Mouse (Mus musculus): ENCODE results near the gene Akap2. TPM values are rescaled to one million over a fixed set of nuclear protein-coding genes. Genes with fewer than 3 reads are reported as not detected.

The Akap2 gene
- total and polyA plus RNA-seq, 3 experiments, result 0.05 TPM; not detected in 2

DNA sequence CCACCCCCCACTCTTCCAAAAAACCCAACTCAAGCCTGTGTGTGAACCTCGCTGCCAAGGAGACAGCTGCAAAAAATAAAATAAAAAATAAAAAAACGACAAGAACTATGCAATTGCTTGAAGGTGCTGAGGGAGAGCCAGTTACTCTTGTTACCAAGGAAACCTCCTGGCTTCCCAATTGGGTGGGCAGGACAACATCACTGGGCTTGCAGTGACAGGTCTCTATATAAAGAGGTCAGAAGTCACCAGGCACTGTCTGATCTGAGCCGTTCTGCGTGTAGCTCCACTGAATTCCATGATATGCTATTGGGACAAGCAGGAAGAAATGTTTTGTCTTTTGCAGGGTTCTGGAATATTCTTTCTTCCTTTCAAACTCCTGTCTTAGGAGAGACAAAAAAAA, 722 bp upstream of the Akap2 start:
- TF ChIP-seq GATA2 (IDR thresholded peaks at IDR 0.05; ENCODE audit: borderline replicate concordance, low read depth, low read length), result no peak
- no peak for TF ChIP-seq TAL1 (conservative IDR thresholded peaks at IDR 0.05; ENCODE audit: low read depth, low read length)
- TF ChIP-seq CTCF (IDR thresholded peaks at IDR 0.05; ENCODE audit: low read depth, low read length), result no peak
- TF ChIP-seq POLR2AphosphoS5 (IDR thresholded peaks at IDR 0.05; ENCODE audit: insufficient replicate concordance, low read depth, low read length), result no peak
- no peak for TF ChIP-seq GATA1 (IDR thresholded peaks at IDR 0.05; ENCODE audit: borderline replicate concordance, low read length)
- Histone ChIP-seq H3K27me3 (ENCODE audit: insufficient read depth, low read length) (no peaks in the 10 kb centered on the region), H3K36me3 (replicated peaks) (no peaks in the 10 kb centered on the region), H3K9me3 (replicated peaks) (peaks cover 21% of the 10 kb centered on the region), H3K4me1 (ENCODE audit: insufficient read depth, low read depth, low read length) (no peaks in the 10 kb centered on the region), H3K4me3 (ENCODE audit: low read depth, low read length) (no peak overlapping the region)
- ATAC-seq (ENCODE audit: extremely low read depth, insufficient number of reproducible peaks, low FRiP score, poor library complexity, severe bottlenecking) (no peak), DNase-seq (ENCODE audit: low spot score) (no peak)

DNA sequence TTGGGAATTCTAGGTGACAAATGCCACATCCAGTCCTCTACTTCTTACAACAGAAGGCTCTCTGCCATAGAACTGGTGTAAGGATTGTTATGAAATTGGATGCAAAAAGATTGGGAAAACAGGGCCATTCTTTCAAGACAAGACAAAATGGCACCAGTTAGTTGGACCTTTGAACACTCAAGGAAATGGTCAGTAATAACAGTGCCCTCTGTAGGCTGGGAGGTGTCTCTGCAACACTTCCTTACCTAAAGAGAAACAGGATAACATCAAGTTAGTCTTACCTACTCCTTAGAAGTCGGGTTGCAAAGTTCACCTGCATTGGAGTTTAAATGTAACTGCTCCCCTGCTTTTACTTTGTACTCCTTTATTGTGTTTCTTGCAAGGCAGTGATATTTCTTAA, 1.9 kb downstream of the Akap2 start:
- Histone ChIP-seq H3K4me3 (ENCODE audit: low read depth, low read length) (no peak overlapping the region), H3K27me3 (ENCODE audit: insufficient read depth, low read length) (no peaks in the 10 kb centered on the region), H3K9me3 (replicated peaks) (peaks cover 37% of the 10 kb centered on the region), H3K36me3 (replicated peaks) (no peaks in the 10 kb centered on the region), H3K4me1 (ENCODE audit: insufficient read depth, low read depth, low read length) (no peaks in the 10 kb centered on the region)
- no peak for TF ChIP-seq GATA1 (IDR thresholded peaks at IDR 0.05; ENCODE audit: borderline replicate concordance, low read length)
- no peak for TF ChIP-seq POLR2AphosphoS5 (IDR thresholded peaks at IDR 0.05; ENCODE audit: insufficient replicate concordance, low read depth, low read length)
- no peak for TF ChIP-seq CTCF (IDR thresholded peaks at IDR 0.05; ENCODE audit: low read depth, low read length)
- TF ChIP-seq GATA2 (IDR thresholded peaks at IDR 0.05; ENCODE audit: borderline replicate concordance, low read depth, low read length), result no peak
- no peak for TF ChIP-seq TAL1 (conservative IDR thresholded peaks at IDR 0.05; ENCODE audit: low read depth, low read length)
- DNase-seq (ENCODE audit: low spot score), result no peak
- ATAC-seq (ENCODE audit: extremely low read depth, insufficient number of reproducible peaks, low FRiP score, poor library complexity, severe bottlenecking), result no peak

DNA sequence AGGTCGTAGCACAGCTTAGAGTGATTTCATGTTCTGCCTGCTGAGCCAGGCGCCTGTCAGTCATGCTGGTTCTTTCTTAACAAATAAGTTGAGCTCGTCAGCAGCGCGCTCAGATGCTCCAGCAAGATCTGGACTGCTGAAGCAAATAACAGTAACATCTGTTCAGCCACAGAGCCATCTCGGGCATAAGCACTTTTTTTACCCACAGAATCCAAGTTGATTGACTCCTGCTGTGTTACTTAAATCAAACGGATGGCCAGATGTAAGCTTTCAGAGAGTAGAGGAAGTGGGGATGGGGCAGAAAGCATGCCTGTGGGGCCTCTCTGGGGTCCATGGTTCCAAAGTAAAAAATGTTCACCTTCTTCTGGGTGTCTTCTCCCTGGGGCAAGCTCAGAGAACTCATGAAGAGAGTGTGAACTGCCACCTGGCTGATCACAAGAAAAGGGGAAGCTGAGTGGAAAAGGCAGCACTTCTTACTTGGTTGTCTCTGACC, 3.5 kb downstream of the Akap2 start:
- DNase-seq (ENCODE audit: low spot score), result no peak
- Histone ChIP-seq H3K27me3 (ENCODE audit: insufficient read depth, low read length) (no peaks in the 10 kb centered on the region), H3K4me3 (ENCODE audit: low read depth, low read length) (no peak overlapping the region), H3K9me3 (replicated peaks) (peaks cover 45% of the 10 kb centered on the region), H3K36me3 (replicated peaks) (no peaks in the 10 kb centered on the region), H3K4me1 (ENCODE audit: insufficient read depth, low read depth, low read length) (no peaks in the 10 kb centered on the region)
- TF ChIP-seq TAL1 (conservative IDR thresholded peaks at IDR 0.05; ENCODE audit: low read depth, low read length) (no peak), GATA2 (IDR thresholded peaks at IDR 0.05; ENCODE audit: borderline replicate concordance, low read depth, low read length) (no peak), GATA1 (IDR thresholded peaks at IDR 0.05; ENCODE audit: borderline replicate concordance, low read length) (no peak), CTCF (IDR thresholded peaks at IDR 0.05; ENCODE audit: low read depth, low read length) (no peak), POLR2AphosphoS5 (IDR thresholded peaks at IDR 0.05; ENCODE audit: insufficient replicate concordance, low read depth, low read length) (no peak)
- no peak for ATAC-seq (ENCODE audit: extremely low read depth, insufficient number of reproducible peaks, low FRiP score, poor library complexity, severe bottlenecking)

DNA sequence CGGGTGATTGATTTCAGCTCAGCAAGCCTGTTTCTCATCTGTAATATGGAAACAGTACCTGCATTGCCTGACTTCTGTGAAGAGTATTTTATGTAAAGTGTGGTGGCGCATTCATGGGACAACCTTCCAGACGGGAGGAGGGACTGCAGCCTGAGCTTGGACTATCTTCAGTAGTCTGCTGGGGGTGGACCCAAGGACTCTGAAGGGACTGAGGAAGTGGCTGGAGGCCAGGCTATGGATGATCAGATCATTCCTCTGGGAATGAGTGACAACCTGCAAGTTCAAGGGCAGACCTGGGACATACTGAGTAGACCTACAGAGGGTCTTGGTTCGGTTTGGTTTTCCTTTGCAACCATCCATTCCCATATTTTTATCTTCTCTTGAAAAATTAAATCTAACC, 4.8 kb downstream of the Akap2 start:
- no peaks in the 10 kb centered on the region for H3K27me3 ChIP-seq (ENCODE audit: insufficient read depth, low read length)
- ATAC-seq (ENCODE audit: extremely low read depth, insufficient number of reproducible peaks, low FRiP score, poor library complexity, severe bottlenecking) (no peak), DNase-seq (ENCODE audit: low spot score) (no peak)
- no peaks in the 10 kb centered on the region for H3K4me1 ChIP-seq (ENCODE audit: insufficient read depth, low read depth, low read length)
- H3K9me3 ChIP-seq (replicated peaks), result peaks cover 56% of the 10 kb centered on the region
- TF ChIP-seq TAL1 (conservative IDR thresholded peaks at IDR 0.05; ENCODE audit: low read depth, low read length), result no peak
- TF ChIP-seq GATA2 (IDR thresholded peaks at IDR 0.05; ENCODE audit: borderline replicate concordance, low read depth, low read length), result no peak
- no peak for TF ChIP-seq GATA1 (IDR thresholded peaks at IDR 0.05; ENCODE audit: borderline replicate concordance, low read length)
- no peak for TF ChIP-seq POLR2AphosphoS5 (IDR thresholded peaks at IDR 0.05; ENCODE audit: insufficient replicate concordance, low read depth, low read length)
- no peak for TF ChIP-seq CTCF (IDR thresholded peaks at IDR 0.05; ENCODE audit: low read depth, low read length)
- H3K4me3 ChIP-seq (ENCODE audit: low read depth, low read length), result no peak overlapping the region
- no peaks in the 10 kb centered on the region for H3K36me3 ChIP-seq (replicated peaks)

DNA sequence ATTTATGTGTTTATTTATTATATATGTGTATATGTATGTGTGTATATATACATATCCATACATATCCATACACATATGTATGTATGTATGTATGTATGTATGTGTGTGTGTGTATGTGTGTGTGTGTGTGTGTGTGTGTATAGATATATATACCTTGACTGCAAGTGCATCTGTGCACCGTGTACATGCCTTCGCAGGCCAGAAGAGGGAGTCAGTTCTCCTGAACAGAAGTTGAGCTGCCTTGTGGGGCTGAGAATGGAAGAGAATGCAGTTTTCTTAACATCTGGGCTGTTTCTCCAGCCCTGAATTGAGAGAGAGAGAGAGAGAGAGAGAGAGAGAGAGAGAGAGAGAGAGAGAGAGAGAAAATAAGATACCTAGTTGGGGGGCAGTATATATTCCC, 6.2 kb downstream of the Akap2 start:
- no peaks in the 10 kb centered on the region for H3K27me3 ChIP-seq (ENCODE audit: insufficient read depth, low read length)
- DNase-seq (ENCODE audit: low spot score) (no peak), ATAC-seq (ENCODE audit: extremely low read depth, insufficient number of reproducible peaks, low FRiP score, poor library complexity, severe bottlenecking) (no peak)
- no peaks in the 10 kb centered on the region for H3K4me1 ChIP-seq (ENCODE audit: insufficient read depth, low read depth, low read length)
- TF ChIP-seq GATA1 (IDR thresholded peaks at IDR 0.05; ENCODE audit: borderline replicate concordance, low read length), result no peak
- no peak for TF ChIP-seq GATA2 (IDR thresholded peaks at IDR 0.05; ENCODE audit: borderline replicate concordance, low read depth, low read length)
- TF ChIP-seq POLR2AphosphoS5 (IDR thresholded peaks at IDR 0.05; ENCODE audit: insufficient replicate concordance, low read depth, low read length), result no peak
- TF ChIP-seq TAL1 (conservative IDR thresholded peaks at IDR 0.05; ENCODE audit: low read depth, low read length), result no peak
- TF ChIP-seq CTCF (IDR thresholded peaks at IDR 0.05; ENCODE audit: low read depth, low read length), result no peak
- no peaks in the 10 kb centered on the region for H3K36me3 ChIP-seq (replicated peaks)
- H3K9me3 ChIP-seq (replicated peaks), result peaks cover 61% of the 10 kb centered on the region
- no peak overlapping the region for H3K4me3 ChIP-seq (ENCODE audit: low read depth, low read length)

DNA sequence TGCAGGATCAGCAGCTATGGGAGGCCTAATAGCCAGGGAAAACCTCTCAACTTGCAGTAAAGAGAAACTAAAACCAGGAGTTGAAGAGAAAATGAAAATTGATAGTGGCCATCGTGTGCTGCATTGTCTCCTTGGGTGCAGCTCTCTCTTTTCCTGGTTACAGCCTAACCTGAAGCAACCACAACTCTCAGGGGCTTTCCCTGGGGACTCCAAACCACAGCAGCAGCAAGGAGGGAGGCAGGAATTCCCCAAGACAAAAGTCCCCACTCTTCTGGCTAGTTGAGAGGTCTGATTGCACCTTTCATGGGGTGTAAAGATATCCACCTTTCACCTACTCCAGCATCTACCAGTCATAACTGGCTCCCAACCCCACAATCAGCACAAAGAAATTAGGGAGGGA, 8.1 kb downstream of the Akap2 start:
- H3K36me3 ChIP-seq (replicated peaks), result no peaks in the 10 kb centered on the region
- ATAC-seq (ENCODE audit: extremely low read depth, insufficient number of reproducible peaks, low FRiP score, poor library complexity, severe bottlenecking), result no peak
- H3K9me3 ChIP-seq (replicated peaks), result peaks cover 68% of the 10 kb centered on the region
- H3K4me3 ChIP-seq (ENCODE audit: low read depth, low read length), result no peak overlapping the region
- DNase-seq (ENCODE audit: low spot score), result no peak
- TF ChIP-seq GATA2 (IDR thresholded peaks at IDR 0.05; ENCODE audit: borderline replicate concordance, low read depth, low read length), result no peak
- TF ChIP-seq CTCF (IDR thresholded peaks at IDR 0.05; ENCODE audit: low read depth, low read length), result no peak
- no peaks in the 10 kb centered on the region for H3K4me1 ChIP-seq (ENCODE audit: insufficient read depth, low read depth, low read length)
- no peaks in the 10 kb centered on the region for H3K27me3 ChIP-seq (ENCODE audit: insufficient read depth, low read length)
